8 mouse cellular contexts compared by ENCODE assay signal in the genomic region with DNA sequence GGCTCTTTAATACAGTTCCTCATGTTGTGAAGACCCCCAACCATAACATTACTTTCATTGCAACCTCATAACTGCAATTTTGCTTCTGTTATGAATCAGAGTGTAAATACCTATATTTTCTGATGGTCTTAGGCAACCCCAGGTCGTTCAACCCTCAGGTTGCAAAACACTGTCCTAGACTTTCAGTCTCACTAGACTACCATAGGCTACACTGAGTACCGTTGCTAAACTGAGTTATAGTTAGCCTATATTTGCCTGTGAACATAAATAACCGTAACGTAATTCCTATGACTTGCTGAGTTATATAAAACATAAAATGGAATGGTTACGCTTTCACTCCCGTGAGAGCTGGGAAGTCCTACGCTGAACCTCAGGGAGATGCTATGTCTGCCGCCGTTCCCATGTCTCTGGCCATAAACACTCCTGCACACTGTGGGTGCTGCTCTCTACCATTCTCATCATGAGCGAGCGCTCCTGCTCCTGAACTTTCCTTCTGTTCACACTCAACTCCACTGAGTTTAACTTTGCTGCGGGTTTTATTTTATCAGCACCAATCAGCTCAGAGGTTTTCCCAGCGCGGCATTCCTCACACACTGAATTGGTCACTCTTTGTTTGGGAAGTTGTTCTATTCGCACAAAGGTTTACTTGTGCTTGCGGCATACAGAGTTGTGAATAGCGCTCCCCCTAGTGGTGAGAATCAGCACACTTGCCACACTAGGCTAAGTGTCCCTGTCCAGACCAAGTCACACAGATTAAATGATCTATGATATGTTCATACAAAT. TPM values are rescaled to one million over a fixed set of nuclear protein-coding genes. Genes with fewer than 3 reads are reported as not detected.
A peak's percentile ranks its signal among the peaks of the same experiment; 100 is the strongest.
DNase-seq lines count a peak whose midpoint lies in the region; ATAC-seq lines count a peak whose summit lies in the region.

No protein-coding gene starts in this region.

- H3K36me3 ChIP-seq in intestine, embryonic 16.5 days (ENCODE audit: control insufficient read depth, insufficient read depth, low read length) = no peaks in the 10 kb centered on the region
- H3K36me3 ChIP-seq in midbrain, embryonic 13.5 days = peaks cover 59% of the 10 kb centered on the region

- ATAC-seq in intestine, embryonic 16.5 days = peak; percentile 85
- ATAC-seq in midbrain, embryonic 13.5 days = peak; percentile 93

- H3K27ac ChIP-seq in intestine, embryonic 16.5 days (ENCODE audit: low read length) = no peak overlapping the region
- H3K27ac ChIP-seq in midbrain, embryonic 13.5 days = peak overlapping the region; percentile 44; the same call in 1 of the 2 replicates

- WGBS in intestine, embryonic 16.5 days = 48% methylated on average over 17 of the region's 17 CpGs
- WGBS in midbrain, embryonic 13.5 days = 55% methylated on average over 17 of the region's 17 CpGs

- peak overlapping the region; percentile 31; the same call in 1 of the 2 replicates for H3K4me2 ChIP-seq in intestine, embryonic 16.5 days (ENCODE audit: low read depth, low read length)
- H3K4me2 ChIP-seq in midbrain, embryonic 13.5 days (replicated peaks) = peak overlapping the region; percentile 29

- peak overlapping the region; percentile 22; the same call in 1 of the 2 replicates for H3K4me3 ChIP-seq in intestine, embryonic 16.5 days (ENCODE audit: low read length)
- no peak overlapping the region for H3K4me3 ChIP-seq in midbrain, embryonic 13.5 days (replicated peaks)

- 0 out of 2 replicates have a peak overlapping the region, but pooled peaks have one; percentile 44 for H3K9ac ChIP-seq in intestine, embryonic 16.5 days (ENCODE audit: low read depth, low read length)
- no peak overlapping the region for H3K9ac ChIP-seq in midbrain, embryonic 13.5 days (replicated peaks)

- H3K27me3 ChIP-seq in intestine, embryonic 16.5 days (replicated peaks; ENCODE audit: control insufficient read depth, insufficient read depth, low read length) = no peaks in the 10 kb centered on the region
- H3K27me3 ChIP-seq in midbrain, embryonic 13.5 days = no peaks in the 10 kb centered on the region

- peak; percentile 71 for DNase-seq in urinary bladder, postnatal 14 days (ENCODE audit: low spot score)
- DNase-seq in urinary bladder, postnatal 10 days (ENCODE audit: low spot score) = no peak
- peak; percentile 94 for DNase-seq in embryo, embryonic 10 days (ENCODE audit: low spot score)
- DNase-seq in gastrocnemius, postnatal 14 days = peak; percentile 55
- DNase-seq in left cerebral cortex, postnatal 25 days (ENCODE audit: low spot score in 2 of 2) = peak; percentile 72 to 78
- peak; percentile 29 to 54 for DNase-seq in spleen, postnatal 14 days (ENCODE audit: low spot score in 2 of 2)

- no peaks in the 10 kb centered on the region for H3K4me1 ChIP-seq in intestine, embryonic 16.5 days (ENCODE audit: control insufficient read depth, insufficient read depth, low read length)
- peaks cover 3% of the 10 kb centered on the region; the same call in 1 of the 2 replicates for H3K4me1 ChIP-seq in midbrain, embryonic 13.5 days (replicated peaks)

- intact Hi-C loops in gastrocnemius, postnatal 14 days (cut with DNase I; ENCODE audit: low total_unique reads) = no loop called here
- intact Hi-C loops in left cerebral cortex, postnatal 25 days (cut with DNase I) = no loop called here

- H3K9me3 ChIP-seq in intestine, embryonic 16.5 days (ENCODE audit: control insufficient read depth, low read length) = no peaks in the 10 kb centered on the region
- no peaks in the 10 kb centered on the region for H3K9me3 ChIP-seq in midbrain, embryonic 13.5 days

RNA-seq across cellular contexts. Expression of gene Cog3, which starts 13.4 kb away (rescaled TPM):
- 1 to 10 TPM; 8.3 to 9.3 TPM for total RNA-seq in gastrocnemius, postnatal 14 days (2021)
- 16.5 TPM in 2 replicates for polyA plus RNA-seq in intestine, embryonic 16.5 days (2015; fragmentation: Nextera tagmentation; extraction: Ambion mirVana)
- 10 to 100 TPM; 22.2 to 24.9 TPM for total RNA-seq in left cerebral cortex, postnatal 25 days (2021)
- 20.5 and 21.4 TPM in 2 replicates for polyA plus RNA-seq in midbrain, embryonic 13.5 days (2015; fragmentation: Nextera tagmentation; extraction: Ambion mirVana)

RNA-seq across cellular contexts. Expression of gene Slc25a30, which starts 19.2 kb away (rescaled TPM):
- 1 to 10 TPM; 7.8 to 9.6 TPM for total RNA-seq in gastrocnemius, postnatal 14 days (2021)
- 2.1 and 2.4 TPM in 2 replicates for polyA plus RNA-seq in intestine, embryonic 16.5 days (2015; fragmentation: Nextera tagmentation; extraction: Ambion mirVana)
- 10 to 100 TPM in 1 of 2 experiments, 1 to 10 TPM in 1; 9.3 to 12.7 TPM for total RNA-seq in left cerebral cortex, postnatal 25 days (2021)
- polyA plus RNA-seq in midbrain, embryonic 13.5 days (2015; fragmentation: Nextera tagmentation; extraction: Ambion mirVana) = 9.4 and 11.8 TPM in 2 replicates
